In the genomic region with DNA sequence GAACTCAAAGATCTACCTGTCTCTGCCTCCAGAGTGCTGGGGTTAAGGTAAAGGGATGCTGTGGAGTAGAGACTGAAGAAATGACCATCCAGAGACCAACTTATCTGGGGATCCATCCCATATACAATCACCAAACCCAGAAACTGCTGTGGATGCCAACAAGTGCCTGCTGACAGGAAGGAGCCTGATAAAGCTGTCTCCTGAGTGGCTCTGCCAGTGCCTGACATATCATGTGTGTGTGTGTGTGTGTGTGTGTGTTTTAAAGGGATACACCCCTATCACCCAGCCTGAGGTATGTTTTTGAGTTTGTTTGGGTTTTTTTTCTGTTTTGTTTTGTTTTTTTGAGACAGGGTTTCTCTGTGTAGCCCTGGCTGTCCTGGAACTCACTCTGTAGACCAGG, we compare ENCODE assay signal across 23 mouse cellular contexts. TPM values are rescaled to one million over a fixed set of nuclear protein-coding genes. Genes with fewer than 3 reads are reported as not detected.
DNase-seq lines count a peak whose midpoint lies in the region; ATAC-seq and TF ChIP-seq lines count a peak whose summit lies in the region.
"Had no signal": no experiment of that assay in that cellular context is flagged by ENCODE, and none has a peak within 500 bp of the region (broad histone marks: within the 10 kb centered on the region; RNA-seq: fewer than 3 reads in every experiment).

No protein-coding gene starts in this region.

- peak; percentile 52 to 78; a peak in 3 of 4 replicates for TF ChIP-seq EP300 in MEL (IDR thresholded peaks at IDR 0.05; ENCODE audit: low read depth in 1 of 2, low read length in 2 of 2)

- H3K79me2 ChIP-seq in MEL (ENCODE audit: control insufficient read depth, insufficient read depth, low read length, poor library complexity), result peaks cover 2% of the 10 kb centered on the region

- no peak for ATAC-seq in heart, embryonic 13.5 days (ENCODE audit: extremely low read depth, insufficient number of reproducible peaks, low FRiP score, low TSS enrichment)
- peak; percentile 60; the same call in 1 of the 2 replicates for ATAC-seq in erythroblast, adult 5-6 weeks (replicated peaks; ENCODE audit: low FRiP score, poor library complexity, severe bottlenecking)
- ATAC-seq in megakaryocyte progenitor cell, adult 5-6 weeks (replicated peaks; ENCODE audit: poor library complexity), result peak; percentile 93
- ATAC-seq in CD4-positive, CD25-positive, alpha-beta regulatory T cell, adult 4 months, result no peak
- ATAC-seq: activated CD4-positive, CD25-positive, alpha-beta regulatory T cell, adult 4 months; forebrain, embryonic 14.5 days; intestine, embryonic 15.5 days; Patski had no signal

- no peak overlapping the region for H3K9ac ChIP-seq in heart, embryonic 13.5 days
- H3K9ac ChIP-seq in MEL (ENCODE audit: control insufficient read depth, low read depth, low read length, poor library complexity, severe bottlenecking), result peak overlapping the region; percentile 7; the same call in 1 of the 2 replicates
- H3K9ac ChIP-seq: embryonic facial prominence, embryonic 13.5 days; heart, embryonic 15.5 days; hindbrain, embryonic 12.5 days; intestine, embryonic 15.5 days had no signal

- intact Hi-C loops in heart, postnatal 36 days (cut with DNase I), result no loop called here

- no peak for DNase-seq in heart, postnatal 36 days
- peak; percentile 72 for DNase-seq in MEL (ENCODE audit: low read depth, low spot score)
- no peak for DNase-seq in kidney, postnatal 10 days
- DNase-seq in thymus, adult 2 months, result no peak
- DNase-seq: adrenal gland, postnatal 14 days; B cell, adult 2 months; cerebellum, adult 11-12 months; cerebellum, adult 9-10 months; cerebellum, postnatal 25 days; gastrocnemius, postnatal 10 days; heart, postnatal 14 days had no signal

- H3K4me2 ChIP-seq in heart, embryonic 13.5 days, result no peak overlapping the region
- H3K4me2 ChIP-seq: embryonic facial prominence, embryonic 13.5 days; heart, embryonic 15.5 days; hindbrain, embryonic 12.5 days; intestine, embryonic 15.5 days had no signal

- H3K27me3 ChIP-seq in heart, embryonic 13.5 days (replicated peaks), result no peaks in the 10 kb centered on the region
- no peaks in the 10 kb centered on the region for H3K27me3 ChIP-seq in MEL (ENCODE audit: control insufficient read depth in 1 of 2, insufficient read depth in 2 of 2, low read length in 2 of 2)
- H3K27me3 ChIP-seq in thymus, adult 2 months (ENCODE audit: control insufficient read depth, insufficient read depth, low read length), result no peaks in the 10 kb centered on the region
- H3K27me3 ChIP-seq: embryonic facial prominence, embryonic 13.5 days; heart, embryonic 15.5 days; hindbrain, embryonic 12.5 days; intestine, embryonic 15.5 days; Patski had no signal

- no peaks in the 10 kb centered on the region for H3K36me3 ChIP-seq in heart, embryonic 13.5 days
- H3K36me3 ChIP-seq in MEL (ENCODE audit: control insufficient read depth in 1 of 2, insufficient read depth in 2 of 2, low read length in 2 of 2), result peaks cover 0 to 16% of the 10 kb centered on the region in 2 experiments; a peak in 2 of 4 replicates
- no peaks in the 10 kb centered on the region for H3K36me3 ChIP-seq in thymus, adult 2 months (ENCODE audit: control insufficient read depth, insufficient read depth, low read length)
- H3K36me3 ChIP-seq: embryonic facial prominence, embryonic 13.5 days; forebrain, embryonic 10.5 days; heart, embryonic 15.5 days; hindbrain, embryonic 12.5 days; intestine, embryonic 15.5 days had no signal

- 0 out of 2 replicates have a peak overlapping the region, but pooled peaks have one; percentile 1 for H3K27ac ChIP-seq in heart, embryonic 13.5 days (replicated peaks)
- H3K27ac ChIP-seq in MEL (ENCODE audit: control insufficient read depth, low read depth, low read length), result no peak overlapping the region; the same call in 1 of the 2 replicates
- H3K27ac ChIP-seq in thymus, adult 2 months (ENCODE audit: control insufficient read depth, insufficient read depth, low read length), result no peak overlapping the region
- H3K27ac ChIP-seq: embryonic facial prominence, embryonic 13.5 days; forebrain, embryonic 10.5 days; heart, embryonic 15.5 days; hindbrain, embryonic 12.5 days; intestine, embryonic 15.5 days had no signal

- TF ChIP-seq POLR2A in MEL (IDR thresholded peaks at IDR 0.05; ENCODE audit: control insufficient read depth in 1 of 2, insufficient read depth in 1 of 2, low read depth in 1 of 2, low read length in 2 of 2, poor library complexity in 1 of 2), result no peak
- no peak for TF ChIP-seq POLR2A in thymus, adult 2 months (IDR thresholded peaks at IDR 0.05; ENCODE audit: control insufficient read depth, extremely low read depth, insufficient read depth, low read length, poor library complexity)

- H3K4me1 ChIP-seq in heart, embryonic 13.5 days, result peaks cover 13% of the 10 kb centered on the region
- peaks cover 2 to 17% of the 10 kb centered on the region in 2 experiments for H3K4me1 ChIP-seq in MEL (ENCODE audit: control insufficient read depth in 1 of 2, insufficient read depth in 2 of 2, low read length in 2 of 2)
- H3K4me1 ChIP-seq in thymus, adult 2 months (replicated peaks; ENCODE audit: control insufficient read depth, insufficient read depth, low read length), result peaks cover 2% of the 10 kb centered on the region; the same call in 1 of the 2 replicates
- H3K4me1 ChIP-seq: intestine, embryonic 15.5 days had no signal

- TF ChIP-seq RAD21 in MEL (IDR thresholded peaks at IDR 0.05; ENCODE audit: low read depth, low read length), result no peak

- TF ChIP-seq CTCF in MEL (IDR thresholded peaks at IDR 0.05 in 2 of 3, conservative IDR thresholded peaks at IDR 0.05 in 1 of 3; ENCODE audit: control insufficient read depth in 1 of 3, insufficient read depth in 1 of 3, low read depth in 2 of 3, low read length in 3 of 3, poor library complexity in 1 of 3, severe bottlenecking in 1 of 3), result no peak
- no peak for TF ChIP-seq CTCF in thymus, adult 2 months (IDR thresholded peaks at IDR 0.05; ENCODE audit: borderline replicate concordance, control insufficient read depth, extremely low read depth, insufficient read depth, low read length, poor library complexity)

- H3K4me3 ChIP-seq in heart, embryonic 13.5 days, result no peak overlapping the region
- no peak overlapping the region for H3K4me3 ChIP-seq in MEL (ENCODE audit: control insufficient read depth in 1 of 2, insufficient read depth in 1 of 2, low read depth in 2 of 2, low read length in 2 of 2)
- H3K4me3 ChIP-seq in thymus, adult 2 months (ENCODE audit: control insufficient read depth, insufficient read depth, low read length), result no peak overlapping the region
- H3K4me3 ChIP-seq: embryonic facial prominence, embryonic 13.5 days; forebrain, embryonic 10.5 days; heart, embryonic 15.5 days; hindbrain, embryonic 12.5 days; intestine, embryonic 15.5 days had no signal

- H3K9me3 ChIP-seq in heart, embryonic 13.5 days, result no peaks in the 10 kb centered on the region
- no peaks in the 10 kb centered on the region for H3K9me3 ChIP-seq in MEL (replicated peaks; ENCODE audit: insufficient read depth, low read length)
- H3K9me3 ChIP-seq: embryonic facial prominence, embryonic 13.5 days; forebrain, embryonic 10.5 days; heart, embryonic 15.5 days; hindbrain, embryonic 12.5 days; intestine, embryonic 15.5 days had no signal

RNA-seq across cellular contexts. Expression of a gene that starts 5.5 kb away (rescaled TPM):
- polyA plus RNA-seq in heart, embryonic 13.5 days (2015; fragmentation: Nextera tagmentation; extraction: Ambion mirVana), result 3.9 and 5.5 TPM in 2 replicates
- total RNA-seq in heart, postnatal 36 days (2021), result 10 to 100 TPM; 20.9 to 21.1 TPM
- total RNA-seq in MEL (2012; rRNA removed), result 1.2 and 1.5 TPM in 2 replicates
- 1 to 10 TPM in 1 of 2 experiments, not detected in 1; 2.6 TPM for polyA plus RNA-seq in MEL (2012; ENCODE audit: insufficient read depth in 1 of 2, insufficient read length in 2 of 2, low read depth in 1 of 2, low replicate concordance in 2 of 2, missing spikeins in 1 of 2)
- 0.58 and 1.7 TPM in 2 replicates for total RNA-seq in erythroblast, adult 5-6 weeks (2015; ENCODE audit: low replicate concordance)
- 2.0 and 3.2 TPM in 2 replicates for total RNA-seq in erythroblast, adult 5-6 weeks (2017; ENCODE audit: low replicate concordance)
- 5.3 and 7.0 TPM in 2 replicates for total RNA-seq in megakaryocyte progenitor cell, adult 5-6 weeks (2015)
- total RNA-seq in megakaryocyte progenitor cell, adult 5-6 weeks (2017), result 3.2 and 6.5 TPM in 2 replicates
- 1 to 10 TPM; 2.1 to 2.9 TPM for polyA plus RNA-seq in CD4-positive, CD25-positive, alpha-beta regulatory T cell, adult 4 months (2017; shearing (Covaris generic))
- polyA plus RNA-seq in thymus, adult 2 months (2012; rRNA removed), result 3.2 and 3.9 TPM in 2 replicates

RNA-seq across cellular contexts. Expression of a gene that starts 10.0 kb away (rescaled TPM):
- polyA plus RNA-seq in heart, embryonic 13.5 days (2015; fragmentation: Nextera tagmentation; extraction: Ambion mirVana), result 14.3 and 19.2 TPM in 2 replicates
- under 1 TPM; 0.92 to 1.00 TPM for total RNA-seq in heart, postnatal 36 days (2021)
- total RNA-seq in MEL (2012; rRNA removed), result 0.15 TPM in 1 of 2 replicates, not detected in the other
- under 1 TPM in 1 of 2 experiments, not detected in 1; 0.15 TPM for polyA plus RNA-seq in MEL (2012; ENCODE audit: insufficient read depth in 1 of 2, insufficient read length in 2 of 2, low read depth in 1 of 2, low replicate concordance in 2 of 2, missing spikeins in 1 of 2)
- not detected in 2 replicates for total RNA-seq in erythroblast, adult 5-6 weeks (2015; ENCODE audit: low replicate concordance)
- total RNA-seq in erythroblast, adult 5-6 weeks (2017; ENCODE audit: low replicate concordance), result not detected in 2 replicates
- total RNA-seq in megakaryocyte progenitor cell, adult 5-6 weeks (2015), result not detected in 2 replicates
- 0.68 TPM in 1 of 2 replicates, not detected in the other for total RNA-seq in megakaryocyte progenitor cell, adult 5-6 weeks (2017)
- not detected for polyA plus RNA-seq in CD4-positive, CD25-positive, alpha-beta regulatory T cell, adult 4 months (2017; shearing (Covaris generic))
- 0.82 TPM in 1 of 2 replicates, not detected in the other for polyA plus RNA-seq in thymus, adult 2 months (2012; rRNA removed)
- total RNA-seq: adrenal gland, postnatal 14 days had no signal
- polyA plus RNA-seq: activated CD4-positive, CD25-positive, alpha-beta regulatory T cell, adult 4 months; forebrain, embryonic 14.5 days; Patski had no signal

RNA-seq across cellular contexts. Expression of a gene that starts 21.8 kb away (rescaled TPM):
- 131 and 134 TPM in 2 replicates for polyA plus RNA-seq in heart, embryonic 13.5 days (2015; fragmentation: Nextera tagmentation; extraction: Ambion mirVana)
- total RNA-seq in heart, postnatal 36 days (2021), result 100 to 1,000 TPM; 111 to 118 TPM
- total RNA-seq in MEL (2012; rRNA removed), result 0.04 TPM in 1 of 2 replicates, not detected in the other
- under 1 TPM in 1 of 2 experiments, not detected in 1; 0.06 TPM for polyA plus RNA-seq in MEL (2012; ENCODE audit: insufficient read depth in 1 of 2, insufficient read length in 2 of 2, low read depth in 1 of 2, low replicate concordance in 2 of 2, missing spikeins in 1 of 2)
- not detected in 2 replicates for total RNA-seq in erythroblast, adult 5-6 weeks (2015; ENCODE audit: low replicate concordance)
- not detected in 2 replicates for total RNA-seq in erythroblast, adult 5-6 weeks (2017; ENCODE audit: low replicate concordance)
- total RNA-seq in megakaryocyte progenitor cell, adult 5-6 weeks (2015), result 0.10 TPM in 1 of 2 replicates, not detected in the other
- 0.20 TPM in 1 of 2 replicates, not detected in the other for total RNA-seq in megakaryocyte progenitor cell, adult 5-6 weeks (2017)
- not detected for polyA plus RNA-seq in CD4-positive, CD25-positive, alpha-beta regulatory T cell, adult 4 months (2017; shearing (Covaris generic))
- 0.51 and 2.8 TPM in 2 replicates for polyA plus RNA-seq in thymus, adult 2 months (2012; rRNA removed)
- polyA plus RNA-seq: activated CD4-positive, CD25-positive, alpha-beta regulatory T cell, adult 4 months had no signal

RNA-seq across cellular contexts. Expression of a gene that starts 27.7 kb away (rescaled TPM):
- polyA plus RNA-seq in heart, embryonic 13.5 days (2015; fragmentation: Nextera tagmentation; extraction: Ambion mirVana), result 68.8 and 69.5 TPM in 2 replicates
- 100 to 1,000 TPM in 1 of 2 experiments, 10 to 100 TPM in 1; 97.8 to 104 TPM for total RNA-seq in heart, postnatal 36 days (2021)
- 68.5 and 83.9 TPM in 2 replicates for total RNA-seq in MEL (2012; rRNA removed)
- 100 to 1,000 TPM; 121 to 263 TPM for polyA plus RNA-seq in MEL (2012; ENCODE audit: insufficient read depth in 1 of 2, insufficient read length in 2 of 2, low read depth in 1 of 2, low replicate concordance in 2 of 2, missing spikeins in 1 of 2)
- total RNA-seq in erythroblast, adult 5-6 weeks (2015; ENCODE audit: low replicate concordance), result 20.8 and 32.6 TPM in 2 replicates
- total RNA-seq in erythroblast, adult 5-6 weeks (2017; ENCODE audit: low replicate concordance), result 60.1 and 67.7 TPM in 2 replicates
- 40.1 and 40.5 TPM in 2 replicates for total RNA-seq in megakaryocyte progenitor cell, adult 5-6 weeks (2015)
- 88.7 and 97.9 TPM in 2 replicates for total RNA-seq in megakaryocyte progenitor cell, adult 5-6 weeks (2017)
- polyA plus RNA-seq in CD4-positive, CD25-positive, alpha-beta regulatory T cell, adult 4 months (2017; shearing (Covaris generic)), result 100 to 1,000 TPM; 120 to 181 TPM
- 486 and 497 TPM in 2 replicates for polyA plus RNA-seq in thymus, adult 2 months (2012; rRNA removed)

RNA-seq across cellular contexts. Expression of a gene that starts 48.4 kb away (rescaled TPM):
- polyA plus RNA-seq in heart, embryonic 13.5 days (2015; fragmentation: Nextera tagmentation; extraction: Ambion mirVana), result 15.3 and 17.4 TPM in 2 replicates
- total RNA-seq in heart, postnatal 36 days (2021), result 1 to 10 TPM; 6.6 to 7.1 TPM
- 0.49 and 0.69 TPM in 2 replicates for total RNA-seq in MEL (2012; rRNA removed)
- polyA plus RNA-seq in MEL (2012; ENCODE audit: insufficient read depth in 1 of 2, insufficient read length in 2 of 2, low read depth in 1 of 2, low replicate concordance in 2 of 2, missing spikeins in 1 of 2), result 1 to 10 TPM in 1 of 2 experiments, not detected in 1; 1.8 TPM
- 2.5 and 9.2 TPM in 2 replicates for total RNA-seq in erythroblast, adult 5-6 weeks (2015; ENCODE audit: low replicate concordance)
- 1.5 and 1.7 TPM in 2 replicates for total RNA-seq in erythroblast, adult 5-6 weeks (2017; ENCODE audit: low replicate concordance)
- total RNA-seq in megakaryocyte progenitor cell, adult 5-6 weeks (2015), result 14.3 and 15.3 TPM in 2 replicates
- 5.3 and 5.7 TPM in 2 replicates for total RNA-seq in megakaryocyte progenitor cell, adult 5-6 weeks (2017)
- 1 to 10 TPM; 5.6 to 7.7 TPM for polyA plus RNA-seq in CD4-positive, CD25-positive, alpha-beta regulatory T cell, adult 4 months (2017; shearing (Covaris generic))
- polyA plus RNA-seq in thymus, adult 2 months (2012; rRNA removed), result 19.2 and 23.4 TPM in 2 replicates

Comparison
In these comparisons a context has a peak if more than half of its experiments do, and no peak if none do; other contexts are left out.
1. ATAC-seq: peak in erythroblast, adult 5-6 weeks (single experiment) and megakaryocyte progenitor cell, adult 5-6 weeks (single experiment); none in heart, embryonic 13.5 days (single experiment) and CD4-positive, CD25-positive, alpha-beta regulatory T cell, adult 4 months (single experiment).
2. RNA of a gene that starts 21.8 kb away (total RNA-seq): 111 to 118 TPM in heart, postnatal 36 days; 0.10 to 0.20 TPM in megakaryocyte progenitor cell, adult 5-6 weeks, 0.04 TPM in MEL and not detected in erythroblast, adult 5-6 weeks; every median in the first group is over 10 times any median in the second.